Mouse (Mus musculus): Measurements from ENCODE around the gene Mt3.

DNA sequence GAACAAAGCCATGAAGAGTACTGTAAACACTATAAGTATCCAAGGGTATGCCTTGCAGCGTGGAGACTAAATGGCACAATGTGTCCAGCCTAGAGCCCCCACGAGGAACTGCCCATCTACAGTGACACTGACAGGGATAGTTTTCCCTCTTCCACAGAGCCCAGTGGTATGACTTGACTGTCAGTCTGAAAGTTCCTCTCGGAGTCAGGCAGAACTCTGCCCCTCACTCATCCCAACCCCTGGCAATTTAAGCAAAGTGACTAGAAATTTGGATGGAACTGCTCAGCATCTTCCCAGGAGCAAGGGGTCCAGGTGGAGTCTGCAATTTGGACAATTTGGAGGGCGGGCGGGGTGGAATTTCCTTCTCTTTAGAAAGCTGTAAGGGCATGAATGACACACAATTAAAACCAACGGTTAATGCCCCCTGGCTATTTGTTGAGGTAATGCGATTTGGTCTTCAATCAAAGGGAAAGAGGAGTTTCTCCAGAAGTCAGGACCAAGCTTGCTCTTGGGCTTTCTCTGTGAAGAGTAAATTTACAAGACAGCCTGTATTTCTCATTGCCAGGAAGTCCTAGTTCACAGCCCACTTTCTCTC is 22.3 kb downstream of the Mt3 start:
- TF ChIP-seq GATA1 (IDR thresholded peaks at IDR 0.05; ENCODE audit: borderline replicate concordance, low read length), result no peak
- no peak for TF ChIP-seq FLI1 (IDR thresholded peaks at IDR 0.05; ENCODE audit: low read length)
